Mouse (Mus musculus) 416B (cell line): ENCODE data around the gene Tubgcp2.

Experiments
- DNase-seq: peaks from one replicate; pipeline ENCODE4 v3.0.0; 2011; ENCODE audit warnings: low read depth

Gene Tubgcp2

GRCm38 (mm10) chr7:140036281-140037170 is at the start of gene Tubgcp2, which contains the start of gene Zfp511:
TSS of gene Tubgcp2 (minus strand) at chr7:140036669.
TSS of gene Zfp511 (plus strand) at chr7:140036391.
- peak; percentile 99 for DNase-seq

- DNase-seq: no peak
Measured at GRCm38 (mm10) chr7:140082242-140082678, 45.8 kb upstream of the Tubgcp2 start, which contains the start of gene Caly. TSS of gene Caly (minus strand) at chr7:140082548.

GRCm38 (mm10) chr7:140081408-140082241 is 45.2 kb upstream of the Tubgcp2 start:
- no peak for DNase-seq

DNA sequence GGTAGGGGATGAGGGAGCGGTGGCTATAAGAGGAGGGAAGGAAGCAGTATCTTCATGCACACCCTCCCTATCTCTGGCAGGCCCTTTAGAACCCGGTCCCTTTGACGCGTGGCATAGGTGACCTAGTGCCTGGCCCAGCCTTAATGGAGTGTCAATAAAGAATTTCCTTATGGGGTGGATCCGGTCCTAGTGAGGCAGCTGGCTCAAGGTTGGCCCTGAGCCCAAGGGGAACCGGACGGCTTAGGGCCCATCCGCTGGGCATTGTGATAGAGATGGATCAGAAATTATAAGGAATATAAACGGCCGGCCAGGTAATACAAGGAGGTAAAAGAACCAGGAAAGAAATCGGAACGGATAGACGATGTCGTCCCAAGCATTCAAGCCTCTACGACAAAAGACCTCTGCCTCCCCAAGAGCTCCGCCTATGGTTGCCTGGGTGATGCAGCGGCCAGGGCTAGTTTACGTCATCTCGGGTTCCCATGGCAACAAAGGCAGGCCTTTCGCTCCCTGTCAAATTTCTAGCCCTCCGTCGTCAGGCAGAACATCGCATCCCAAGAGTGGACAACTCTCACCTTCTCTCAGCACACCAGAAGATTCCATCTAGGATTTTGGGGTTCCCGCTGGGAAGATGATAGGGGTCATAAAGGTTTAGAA is 44.2 kb upstream of the Tubgcp2 start:
- no peak for DNase-seq

DNA sequence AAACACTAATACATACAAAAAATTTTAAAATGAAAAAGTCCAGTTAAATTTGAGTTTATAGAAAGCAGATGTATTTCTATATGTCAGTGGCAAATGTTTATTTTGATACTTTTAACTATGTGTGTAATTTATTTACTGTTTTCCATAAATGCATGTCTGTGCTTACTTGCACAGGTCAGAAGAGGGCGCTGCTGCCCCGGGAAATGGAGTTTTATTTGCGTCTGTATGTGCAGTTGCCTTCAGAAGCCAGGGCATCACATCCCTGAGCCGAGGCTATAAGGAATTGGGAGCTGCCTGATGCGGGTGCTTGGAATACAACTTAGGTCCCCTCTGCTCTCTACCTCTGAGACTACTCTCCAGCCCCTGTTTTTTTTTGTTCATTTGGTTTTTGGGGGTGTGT is 42.2 kb upstream of the Tubgcp2 start:
- DNase-seq: peak; percentile 88

DNA sequence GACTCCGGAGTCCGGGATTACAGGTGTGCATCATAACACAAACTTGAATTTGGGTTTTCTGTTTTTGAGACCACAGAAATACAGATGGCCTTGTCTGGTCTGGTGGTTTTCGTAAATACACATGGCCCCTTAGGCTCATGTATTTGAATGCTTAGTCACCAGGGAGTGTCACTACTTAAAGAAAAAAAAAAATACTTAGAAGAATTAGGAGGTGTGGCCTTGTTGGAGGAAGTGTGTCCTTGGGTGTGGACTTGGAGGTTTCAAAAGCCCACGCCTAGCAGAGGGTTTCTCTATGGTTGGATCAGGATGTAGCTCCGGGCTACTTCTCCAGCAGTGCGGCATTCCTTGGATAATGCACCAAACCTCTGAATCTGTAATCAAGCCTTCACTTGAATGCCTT is 41.2 kb upstream of the Tubgcp2 start:
- peak; percentile 85 for DNase-seq

GRCm38 (mm10) chr7:140070042-140070711 is 33.7 kb upstream of the Tubgcp2 start:
- DNase-seq: peak; percentile 63

DNA sequence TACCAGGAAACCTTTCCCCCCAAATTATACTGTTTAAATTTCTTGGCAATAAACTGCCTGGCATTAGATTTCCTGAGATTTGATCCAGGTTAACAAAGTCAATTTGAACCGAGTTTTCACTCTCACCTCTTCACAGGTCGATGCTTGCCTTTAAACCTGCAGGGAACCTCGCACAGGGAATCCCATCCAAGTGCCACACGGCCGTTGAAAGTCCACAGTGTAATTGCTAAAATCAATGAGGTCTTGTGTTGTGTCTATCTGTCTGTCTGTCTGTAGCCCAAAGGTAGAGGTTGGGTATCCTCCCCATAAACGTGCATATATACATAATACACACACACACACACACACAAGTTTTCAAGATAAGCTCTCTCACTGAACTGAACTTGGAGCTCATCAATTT is 30.9 kb upstream of the Tubgcp2 start:
- DNase-seq: no peak

GRCm38 (mm10) chr7:140063092-140063491 is 26.6 kb upstream of the Tubgcp2 start:
- peak; percentile 81 for DNase-seq

GRCm38 (mm10) chr7:140062307-140062706 is 25.8 kb upstream of the Tubgcp2 start:
- DNase-seq: peak; percentile 35

DNA sequence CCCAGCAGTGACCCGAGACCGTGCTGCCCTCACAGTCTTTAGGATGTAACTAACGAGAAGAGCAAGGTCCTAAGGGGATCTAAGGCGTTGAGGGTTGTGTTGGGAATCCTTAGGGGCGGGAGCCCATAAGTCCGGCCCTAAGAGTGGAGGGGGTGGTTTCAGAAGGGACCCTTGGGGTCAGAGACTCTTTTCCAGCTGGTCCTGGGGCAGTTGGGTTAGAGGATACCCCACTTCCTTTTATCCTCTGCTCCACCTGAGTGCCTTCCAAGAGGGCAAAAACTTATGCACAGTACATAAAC is 25.3 kb upstream of the Tubgcp2 start:
- no peak for DNase-seq

DNA sequence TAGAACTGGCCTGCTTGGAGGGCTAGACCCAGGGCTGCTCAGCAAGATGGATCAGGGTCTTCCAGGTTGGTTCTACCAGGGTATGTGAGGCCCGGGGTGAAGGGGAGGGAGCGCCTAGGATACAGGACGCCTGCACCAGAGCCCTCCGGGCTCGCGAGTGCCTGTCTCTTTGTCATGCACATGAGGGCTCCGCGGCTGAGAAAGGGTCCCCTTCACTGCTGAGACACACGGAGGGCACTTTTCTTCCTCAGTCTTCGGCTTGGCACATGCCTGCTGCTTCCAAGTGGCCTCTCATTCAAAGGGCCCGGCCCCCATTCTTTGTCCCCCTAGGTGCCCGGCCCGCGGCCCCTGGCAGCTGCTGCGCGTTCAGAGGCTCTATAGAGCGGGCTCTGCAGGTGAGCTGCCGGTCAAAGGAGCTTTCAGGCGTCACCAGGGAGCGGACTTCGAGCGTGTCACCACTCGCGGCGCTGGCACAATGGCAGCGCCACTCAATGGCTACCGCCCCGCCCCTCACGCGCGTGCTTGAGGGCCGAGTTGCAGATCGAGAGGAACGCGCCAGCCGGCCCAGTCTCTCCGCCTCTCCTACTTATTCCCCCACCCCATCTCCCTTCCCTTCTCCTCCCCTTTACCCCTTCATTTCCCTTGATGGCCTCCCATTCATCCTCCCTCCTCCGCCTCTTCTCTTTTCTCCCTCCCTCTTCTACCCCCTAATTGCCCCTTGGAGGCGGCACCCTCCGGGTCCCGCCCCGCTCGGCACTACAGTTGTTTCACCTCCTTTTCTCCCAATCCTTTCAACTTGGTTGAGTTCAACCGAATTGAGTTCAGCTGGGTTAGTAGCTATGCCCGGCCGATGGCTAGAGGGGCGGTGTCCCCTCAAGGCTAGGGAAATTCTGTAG is 24.7 kb upstream of the Tubgcp2 start:
- DNase-seq: no peak

- no peak for DNase-seq
Measured at GRCm38 (mm10) chr7:140059601-140060000, 23.1 kb upstream of the Tubgcp2 start.

GRCm38 (mm10) chr7:140058528-140058927 is 22.1 kb upstream of the Tubgcp2 start:
- no peak for DNase-seq

DNA sequence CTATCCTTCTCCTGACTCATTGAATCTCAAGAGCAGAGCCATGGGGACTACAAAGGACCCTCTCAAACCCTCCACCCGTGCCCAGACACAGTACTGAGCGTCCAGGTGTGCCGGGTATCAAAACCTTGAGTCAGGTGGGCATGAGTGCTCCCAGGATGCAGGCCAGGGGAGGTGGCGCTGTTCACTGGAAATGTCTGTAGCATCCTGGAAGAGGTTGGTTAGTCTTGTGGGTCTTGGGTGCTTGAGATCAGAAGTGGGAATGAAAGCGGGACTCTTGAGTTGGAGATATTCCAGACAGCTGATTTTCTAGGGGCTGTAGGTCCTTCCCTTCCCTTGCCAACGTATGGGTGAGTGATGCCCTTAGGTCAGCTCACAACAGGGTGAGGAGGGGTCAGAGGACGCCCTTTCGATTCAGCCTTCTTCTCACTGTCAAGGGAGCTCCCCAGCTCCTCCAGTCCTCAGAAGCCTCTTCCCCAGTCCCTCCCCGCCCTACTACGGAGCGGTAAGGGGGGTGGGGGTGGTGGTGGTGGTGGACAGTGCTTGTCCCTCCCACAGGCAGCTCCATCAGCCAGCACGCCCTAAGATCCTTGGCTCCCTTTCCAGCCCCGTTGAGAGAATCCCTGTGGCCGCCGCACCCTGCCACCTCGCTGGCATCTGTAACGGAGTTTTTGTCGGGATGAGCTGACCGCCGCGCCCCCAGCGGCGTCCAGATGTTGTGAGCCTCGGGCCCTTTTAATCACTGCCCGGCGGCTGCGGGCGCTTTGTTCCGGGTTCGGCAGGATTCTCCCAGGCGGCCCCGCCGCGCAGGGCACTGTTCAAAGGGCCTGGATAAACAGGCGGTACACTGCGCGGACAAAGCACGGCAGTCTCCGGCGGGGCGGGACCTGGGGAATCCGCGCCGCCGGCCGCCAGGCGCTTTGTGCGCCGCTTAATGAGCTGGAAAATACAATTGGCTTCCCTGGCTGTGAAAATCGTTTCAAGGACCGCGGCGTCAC is 21.2 kb upstream of the Tubgcp2 start:
- no peak for DNase-seq

DNA sequence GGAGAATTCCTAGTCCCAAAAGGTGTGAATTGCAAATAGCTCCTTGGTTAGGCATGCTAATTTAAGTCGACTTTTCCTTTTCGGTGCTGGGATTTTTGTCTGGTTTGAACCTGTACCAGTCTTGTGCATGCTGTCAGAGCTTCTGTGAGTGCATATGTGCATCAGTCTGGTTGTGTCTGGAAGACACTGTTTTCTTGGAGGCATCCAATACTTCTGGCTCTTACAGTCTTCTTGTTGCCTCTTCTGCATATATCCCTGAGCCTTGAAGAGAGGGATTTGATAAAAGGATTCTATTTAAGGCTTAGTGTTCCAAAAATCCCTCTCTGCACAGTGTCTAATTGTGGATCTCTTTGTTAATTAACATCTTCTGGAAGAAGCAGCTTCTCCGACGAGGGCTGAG is 17.7 kb upstream of the Tubgcp2 start:
- DNase-seq: no peak

- DNase-seq: no peak
Measured at GRCm38 (mm10) chr7:140049115-140049689, 12.7 kb upstream of the Tubgcp2 start.

DNA sequence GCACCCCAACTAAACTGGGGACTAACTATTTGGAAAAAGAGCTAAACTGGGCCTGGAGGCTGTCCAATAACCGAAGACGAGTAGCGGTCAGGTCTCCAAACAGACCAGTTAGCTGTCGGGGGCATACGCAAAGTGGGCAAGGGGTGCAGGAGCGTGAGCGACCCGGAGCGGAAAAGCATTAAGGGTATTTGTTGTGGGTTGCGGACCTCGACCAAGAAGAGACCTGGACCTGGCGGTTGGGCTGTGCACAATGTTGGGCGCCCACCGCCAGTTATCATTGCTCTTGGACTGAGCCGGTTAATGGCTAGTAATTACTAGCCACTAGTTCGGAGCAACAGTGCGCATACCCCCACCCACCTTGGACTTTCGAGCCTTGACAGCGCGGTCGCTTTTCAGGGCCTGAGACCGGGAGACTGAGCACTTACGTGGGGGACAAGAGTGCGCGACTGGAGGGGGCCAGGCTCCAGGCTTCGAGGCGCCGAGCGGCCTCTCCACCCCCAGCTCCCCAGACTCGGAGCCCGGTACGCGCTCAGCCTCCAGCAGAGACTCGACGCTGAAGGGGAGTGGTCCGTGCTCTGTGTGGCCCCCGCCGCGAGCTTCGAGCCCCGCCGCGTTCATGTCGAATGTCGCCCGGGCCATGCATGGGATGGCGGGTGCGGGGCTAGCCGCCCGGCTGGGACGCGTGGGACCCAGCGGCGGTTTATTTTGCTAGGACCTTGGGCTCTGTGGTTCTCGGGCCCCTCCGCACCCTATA is 12.1 kb upstream of the Tubgcp2 start, which contains the start of gene Msx3:
TSS of gene Msx3 (minus strand) at position 729 of the 754 bp plus-strand sequence.
- DNase-seq: no peak
